ENCODE assay signal across 31 mouse cellular contexts in genomic region chr14:122011768-122012167, GRCm38 (mm10). TPM values are rescaled to one million over a fixed set of nuclear protein-coding genes. Genes with fewer than 3 reads are reported as not detected.
DNase-seq lines count a peak whose midpoint lies in the region; ATAC-seq and TF ChIP-seq lines count a peak whose summit lies in the region.
"Had no signal": no experiment of that assay in that cellular context is flagged by ENCODE, and none has a peak within 500 bp of the region (broad histone marks: within the 10 kb centered on the region; RNA-seq: fewer than 3 reads in every experiment).

No protein-coding gene starts in this region.

- WGBS in liver, embryonic 12.5 days (ENCODE audit: insufficient replicate concordance), result 74% methylated on average over 8 of the region's 8 CpGs

- no peak overlapping the region for H3K9ac ChIP-seq in liver, embryonic 12.5 days
- H3K9ac ChIP-seq: forebrain, postnatal 0 days; heart, embryonic 13.5 days; midbrain, embryonic 13.5 days; stomach, embryonic 15.5 days had no signal

- 0 out of 2 replicates have a peak overlapping the region, but pooled peaks have one; percentile 11 for H3K27ac ChIP-seq in liver, embryonic 12.5 days
- no peak overlapping the region for H3K27ac ChIP-seq in layer of hippocampus, adult 2 months
- H3K27ac ChIP-seq: forebrain, embryonic 10.5 days; heart, adult 2 months; heart, embryonic 13.5 days; hindbrain, postnatal 0 days; midbrain, embryonic 13.5 days had no signal

- H3K27me3 ChIP-seq in liver, embryonic 12.5 days (replicated peaks), result no peaks in the 10 kb centered on the region
- H3K27me3 ChIP-seq: heart, embryonic 13.5 days; midbrain, embryonic 13.5 days; stomach, embryonic 15.5 days had no signal

- no peak overlapping the region for H3K4me2 ChIP-seq in liver, embryonic 12.5 days
- H3K4me2 ChIP-seq: heart, embryonic 13.5 days; midbrain, embryonic 13.5 days; stomach, embryonic 15.5 days had no signal

- no peak overlapping the region for H3K4me3 ChIP-seq in liver, embryonic 12.5 days
- H3K4me3 ChIP-seq in layer of hippocampus, adult 2 months, result no peak overlapping the region
- H3K4me3 ChIP-seq: forebrain, embryonic 10.5 days; heart, adult 2 months; heart, embryonic 13.5 days; midbrain, embryonic 13.5 days; stomach, embryonic 15.5 days had no signal

- H3K4me1 ChIP-seq in liver, embryonic 12.5 days, result peaks cover 35% of the 10 kb centered on the region
- H3K4me1 ChIP-seq: forebrain, embryonic 10.5 days; midbrain, embryonic 13.5 days; stomach, embryonic 15.5 days had no signal

- no peaks in the 10 kb centered on the region for H3K9me3 ChIP-seq in liver, embryonic 12.5 days (replicated peaks)
- H3K9me3 ChIP-seq: forebrain, embryonic 10.5 days; heart, embryonic 13.5 days; midbrain, embryonic 13.5 days; stomach, embryonic 15.5 days had no signal

- no peak for DNase-seq in liver
- DNase-seq in CD4-positive helper T cell, adult 2 months (ENCODE audit: low read depth, low spot score), result peak; percentile 82
- peak; percentile 59 to 64 for DNase-seq in CD8-positive naive resting alpha-beta T cell, adult 2 months (ENCODE audit: low read depth in 2 of 2, low spot score in 2 of 2)
- no peak for DNase-seq in layer of hippocampus, adult 2 months (ENCODE audit: low spot score in 2 of 2)
- no peak for DNase-seq in gastrocnemius, postnatal 25 days
- DNase-seq: adrenal gland, postnatal 36 days; cerebellum, adult 11-12 months; cerebellum, postnatal 10 days; forebrain, postnatal 0 days; gastrocnemius, postnatal 36 days; heart, adult 2 months; heart, postnatal 14 days; kidney, adult 11 months; kidney, postnatal 25 days; layer of hippocampus, adult 9-11 months; lung, postnatal 10 days had no signal

- TF ChIP-seq CTCF in layer of hippocampus, adult 2 months (conservative IDR thresholded peaks at IDR 0.05), result no peak

- no peak for ATAC-seq in liver, embryonic 12.5 days
- peak; percentile 37 for ATAC-seq in inflammation-experienced regulatory T-cells, adult 6 months
- ATAC-seq: forebrain, postnatal 0 days; hindbrain, postnatal 0 days; midbrain, embryonic 13.5 days had no signal

- H3K36me3 ChIP-seq in liver, embryonic 12.5 days, result peaks cover 8% of the 10 kb centered on the region; the same call in 1 of the 2 replicates

RNA-seq across cellular contexts. Expression of gene Timm8a2, which starts 22.7 kb away (rescaled TPM):
- polyA plus RNA-seq in liver, embryonic 12.5 days (2016; fragmentation: Nextera tagmentation; extraction: Ambion mirVana), result not detected in 2 replicates
- polyA plus RNA-seq in inflammation-experienced regulatory T-cells, adult 6 months (2017; shearing (Covaris generic)), result not detected
- total RNA-seq in layer of hippocampus, adult 2 months (2021), result not detected
- not detected for total RNA-seq in gastrocnemius, postnatal 25 days (2021)
- total RNA-seq: adrenal gland, adult 18-20 months; adrenal gland, postnatal 36 days; forebrain, postnatal 0 days; gastrocnemius, postnatal 36 days; heart, adult 2 months; heart, postnatal 14 days; hindbrain, postnatal 0 days; left cerebral cortex, adult 18-20 months; left cerebral cortex, postnatal 36 days had no signal
- polyA plus RNA-seq: embryonic facial prominence, embryonic 11.5 days; forebrain, embryonic 10.5 days; forebrain, postnatal 0 days; heart, adult 2 months; heart, embryonic 13.5 days; hindbrain, embryonic 11.5 days; hindbrain, postnatal 0 days; liver, embryonic 16.5 days; midbrain, embryonic 13.5 days; neural tube, embryonic 14.5 days; stomach, embryonic 15.5 days; urinary bladder, adult 2 months had no signal

RNA-seq across cellular contexts. Expression of gene Gpr183, which starts 46.8 kb away (rescaled TPM):
- 1.8 and 2.1 TPM in 2 replicates for polyA plus RNA-seq in liver, embryonic 12.5 days (2016; fragmentation: Nextera tagmentation; extraction: Ambion mirVana)
- 100 to 1,000 TPM; 108 to 142 (median 140) TPM for polyA plus RNA-seq in inflammation-experienced regulatory T-cells, adult 6 months (2017; shearing (Covaris generic))
- total RNA-seq in layer of hippocampus, adult 2 months (2021), result 1 to 10 TPM in 1 of 2 experiments, under 1 TPM in 1; 0.56 to 1.0 TPM
- under 1 TPM; 0.38 to 0.43 TPM for total RNA-seq in gastrocnemius, postnatal 25 days (2021)

Comparison
In these comparisons a context has a peak if more than half of its experiments do, and no peak if none do; other contexts are left out.
1. DNase-seq: peak in CD4-positive helper T cell, adult 2 months (single experiment) and CD8-positive naive resting alpha-beta T cell, adult 2 months (2 of 2); none in liver (single experiment), layer of hippocampus, adult 2 months (0 of 2) and gastrocnemius, postnatal 25 days (single experiment).